Mouse (Mus musculus) lung, postnatal 0 days (tissue): ENCODE measurements around the gene Tbc1d12.

Experiments used
- CTCF ChIP-seq: IDR thresholded peaks from 2 replicates; pipeline ENCODE4 v1.5.1; 2016; ENCODE audit warnings: antibody characterized with exemption, mild to moderate bottlenecking
- EP300 ChIP-seq: IDR thresholded peaks from 2 replicates; pipeline ENCODE4 v1.6.1; 2016; ENCODE audit warnings: antibody characterized with exemption, mild to moderate bottlenecking, control low read depth

GRCm38 (mm10) chr19:38833224-38833623, 3.2 kb upstream of the Tbc1d12 start:
- TF ChIP-seq EP300 (no peak), CTCF (no peak)
